Mouse (Mus musculus) forebrain, embryonic 12.5 days (tissue): ENCODE data around the gene Tbxa2r. TPM values are rescaled to one million over a fixed set of nuclear protein-coding genes. Genes with fewer than 3 reads are reported as not detected.

Experiments used
- ATAC-seq: fragments of 200-750 bp; cut with Nextera tagmentation; 2 replicates; pipeline ENCODE4 v1.8.0; 2017; ENCODE audit warnings: moderate TSS enrichment; ENCODE audit not compliant: low FRiP score
- H3K27ac ChIP-seq: fragments of 300-500 bp; sonication (generic); 2 replicates; pipeline ENCODE4 v1.5.1; 2016; ENCODE audit warnings: mild to moderate bottlenecking
- H3K27me3 ChIP-seq: fragments of 300-500 bp; sonication (generic); 2 replicates; pipeline ENCODE4 v1.6.1; 2016; ENCODE audit warnings: mild to moderate bottlenecking
- H3K36me3 ChIP-seq: fragments of 300-500 bp; sonication (generic); replicated peaks from 2 replicates; pipeline ENCODE4 v1.6.1; 2016; ENCODE audit warnings: mild to moderate bottlenecking
- H3K4me1 ChIP-seq: fragments of 300-500 bp; sonication (generic); 2 replicates; pipeline ENCODE4 v1.6.1; 2016
- H3K4me2 ChIP-seq: fragments of 300-500 bp; sonication (generic); 2 replicates; pipeline ENCODE4 v1.6.1; 2016; ENCODE audit warnings: mild to moderate bottlenecking, moderate library complexity
- H3K4me3 ChIP-seq: fragments of 300-500 bp; sonication (generic); replicated peaks from 2 replicates; pipeline ENCODE4 v1.5.1; 2016; ENCODE audit warnings: mild to moderate bottlenecking
- H3K9ac ChIP-seq: fragments of 300-500 bp; sonication (generic); 2 replicates; pipeline ENCODE4 v1.6.1; 2016; ENCODE audit warnings: mild to moderate bottlenecking
- H3K9me3 ChIP-seq: fragments of 300-500 bp; sonication (generic); 2 replicates; pipeline ENCODE4 v1.6.1; 2016
- whole genome bisulfite sequencing: fragments of 180-500 bp; shearing (Covaris S2); methylation state at CpG from one replicate; pipeline ENCODE4 v1.1.7; 2016; 5-methylcytosine and 5-hydroxymethylcytosine counted together
- polyA plus RNA-seq: library from polyadenylated mRNA; unstranded; fragments of >200 nt; fragmentation: Nextera tagmentation; extraction: Ambion mirVana; gene quantifications from 2 replicates; pipeline ENCODE4 v1.2.1, GENCODE M21; 2016

Gene Tbxa2r
- polyA plus RNA-seq, 1 experiment from 2014 or later: 2.1 TPM

DNA sequence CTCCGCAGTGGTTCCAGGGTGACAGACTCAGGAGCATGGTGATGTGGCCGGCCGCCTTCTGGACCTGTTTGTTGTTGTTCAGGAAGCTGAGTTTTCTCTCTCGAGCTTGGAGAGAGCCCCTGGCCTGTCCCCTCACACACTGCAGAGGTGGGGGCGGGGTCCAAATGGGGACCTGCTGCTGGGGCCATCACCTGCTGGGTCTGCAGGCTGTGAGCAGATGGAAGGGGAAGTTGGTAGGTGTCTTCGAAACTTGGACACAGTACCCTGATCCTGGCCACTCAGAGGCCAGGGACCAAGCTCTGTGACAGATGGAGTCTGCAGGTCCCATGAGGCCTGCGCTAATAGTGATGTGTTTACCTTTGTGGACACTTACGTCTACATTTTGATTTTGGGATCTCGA lies 27.2 kb upstream of the Tbxa2r start:
- H3K36me3 ChIP-seq: peaks cover 14% of the 10 kb centered on the region
- H3K27ac ChIP-seq: no peak overlapping the region
- peaks cover 33% of the 10 kb centered on the region for H3K4me1 ChIP-seq
- H3K4me3 ChIP-seq: no peak overlapping the region
- no peaks in the 10 kb centered on the region for H3K9me3 ChIP-seq
- H3K9ac ChIP-seq: no peak overlapping the region
- no peak for ATAC-seq
- WGBS: 86% methylated on average over 9 of the region's 9 CpGs
- no peaks in the 10 kb centered on the region for H3K27me3 ChIP-seq
- no peak overlapping the region for H3K4me2 ChIP-seq

DNA sequence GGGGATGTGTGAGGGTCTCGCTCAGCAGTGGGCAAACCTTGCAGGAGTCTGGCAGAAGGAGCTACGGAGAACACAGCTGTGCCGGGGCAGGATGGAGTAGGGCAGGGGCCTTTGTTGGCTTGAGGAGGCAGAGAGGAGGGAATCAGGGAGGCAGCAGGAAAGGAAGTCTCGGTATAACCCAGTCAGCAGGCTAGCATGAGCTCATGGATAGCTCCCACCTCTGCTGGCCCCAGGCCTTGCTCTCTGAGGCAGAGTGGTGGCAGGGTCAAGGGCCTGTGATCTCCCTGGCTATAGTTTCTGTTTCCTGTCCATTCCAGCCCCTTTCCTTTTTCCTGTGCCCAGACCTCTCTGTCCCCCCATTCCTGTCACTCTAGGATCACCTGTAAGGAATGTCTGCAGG lies 26.2 kb upstream of the Tbxa2r start:
- H3K27ac ChIP-seq: peak overlapping the region; percentile 32; the same call in 1 of the 2 replicates

DNA sequence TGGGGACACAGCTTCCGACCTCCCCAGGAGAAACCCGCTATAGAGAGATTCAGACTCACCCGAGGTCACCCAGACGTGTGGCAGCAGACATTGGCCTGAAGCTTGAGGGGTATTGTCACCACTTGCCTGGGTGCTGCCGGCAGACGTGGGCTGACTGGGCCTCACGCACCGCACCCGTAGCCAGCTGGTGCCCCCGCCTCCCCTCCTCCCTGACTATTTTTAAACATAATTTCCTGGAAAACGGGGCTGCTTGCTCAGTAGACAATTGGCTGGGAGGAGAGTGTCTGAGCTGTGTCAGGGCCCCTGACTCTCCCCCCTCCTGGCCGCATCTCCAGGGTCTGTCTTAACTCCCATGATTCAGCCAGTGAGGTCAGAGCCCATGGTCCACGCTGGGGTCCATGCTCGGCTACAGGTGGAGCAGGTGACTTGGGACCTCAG lies 25.7 kb upstream of the Tbxa2r start:
- Histone ChIP-seq H3K27me3 (no peaks in the 10 kb centered on the region), H3K27ac (no peak overlapping the region), H3K36me3 (peaks cover 26% of the 10 kb centered on the region), H3K9ac (0 out of 2 replicates have a peak overlapping the region, but pooled peaks have one; percentile 5), H3K4me1 (peaks cover 33% of the 10 kb centered on the region), H3K9me3 (no peaks in the 10 kb centered on the region), H3K4me3 (no peak overlapping the region), H3K4me2 (peak overlapping the region; percentile 9; the same call in 1 of the 2 replicates)
- no peak for ATAC-seq
- 73% methylated on average over 14 of the region's 14 CpGs for WGBS

More for the DNA sequence above, 26.2 kb upstream of the Tbxa2r start:
- Histone ChIP-seq H3K4me1 (peaks cover 33% of the 10 kb centered on the region), H3K9me3 (no peaks in the 10 kb centered on the region), H3K4me2 (no peak overlapping the region), H3K9ac (no peak overlapping the region), H3K27me3 (no peaks in the 10 kb centered on the region), H3K4me3 (no peak overlapping the region), H3K36me3 (peaks cover 21% of the 10 kb centered on the region)
- no peak for ATAC-seq
- WGBS: 73% methylated on average over 4 of the region's 4 CpGs

DNA sequence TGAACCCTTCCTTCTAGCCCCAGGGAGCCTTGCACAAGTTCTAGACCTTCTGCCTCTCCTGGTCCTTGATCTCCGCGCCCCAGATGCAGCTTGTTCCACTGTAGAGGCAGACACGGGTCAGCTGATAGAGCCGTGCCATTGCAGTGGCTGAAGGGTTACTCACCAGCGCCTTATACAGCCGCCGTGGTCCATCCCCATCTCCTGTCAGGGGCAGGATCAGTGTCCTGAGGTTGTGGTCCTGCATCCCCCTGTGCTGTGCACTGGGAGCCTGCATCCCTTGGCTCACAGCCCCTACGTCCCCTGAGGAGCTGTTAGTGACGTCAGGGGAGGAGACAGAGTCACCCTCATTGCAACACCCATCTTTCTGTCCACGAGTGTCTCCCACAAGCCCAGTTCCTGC lies 25.3 kb upstream of the Tbxa2r start:
- H3K4me1 ChIP-seq: peaks cover 33% of the 10 kb centered on the region
- H3K27ac ChIP-seq: peak overlapping the region; percentile 46; the same call in 1 of the 2 replicates
- H3K27me3 ChIP-seq: no peaks in the 10 kb centered on the region
- H3K9ac ChIP-seq: no peak overlapping the region
- peak overlapping the region; percentile 9; the same call in 1 of the 2 replicates for H3K4me2 ChIP-seq
- H3K9me3 ChIP-seq: no peaks in the 10 kb centered on the region
- no peak for ATAC-seq
- H3K4me3 ChIP-seq: no peak overlapping the region
- peaks cover 30% of the 10 kb centered on the region for H3K36me3 ChIP-seq
- 82% methylated on average over 10 of the region's 10 CpGs for WGBS

DNA sequence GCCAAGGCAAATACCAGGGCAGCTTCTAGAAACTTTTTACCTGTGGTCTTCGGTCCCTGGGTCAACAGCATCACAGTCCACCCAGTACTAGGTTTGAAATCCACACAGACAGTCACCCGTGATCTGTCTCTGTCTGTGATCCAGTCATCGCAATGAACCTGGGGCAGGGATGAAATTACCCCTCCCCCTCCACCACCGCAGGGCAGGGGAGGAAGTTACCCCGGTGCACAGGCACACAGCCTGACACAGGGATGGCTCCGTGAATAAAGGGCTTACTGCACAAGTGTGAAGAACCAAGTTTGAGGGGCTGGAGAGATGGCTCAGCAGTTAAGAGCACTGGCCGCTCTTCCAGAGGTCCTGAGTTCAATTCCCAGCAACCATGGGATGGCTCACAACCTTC lies 24.8 kb upstream of the Tbxa2r start:
- Histone ChIP-seq H3K9me3 (no peaks in the 10 kb centered on the region), H3K4me3 (no peak overlapping the region), H3K27me3 (no peaks in the 10 kb centered on the region), H3K36me3 (peaks cover 35% of the 10 kb centered on the region), H3K4me2 (no peak overlapping the region), H3K4me1 (peaks cover 33% of the 10 kb centered on the region), H3K27ac (no peak overlapping the region), H3K9ac (no peak overlapping the region)
- WGBS: 86% methylated on average over 7 of the region's 7 CpGs
- no peak for ATAC-seq

DNA sequence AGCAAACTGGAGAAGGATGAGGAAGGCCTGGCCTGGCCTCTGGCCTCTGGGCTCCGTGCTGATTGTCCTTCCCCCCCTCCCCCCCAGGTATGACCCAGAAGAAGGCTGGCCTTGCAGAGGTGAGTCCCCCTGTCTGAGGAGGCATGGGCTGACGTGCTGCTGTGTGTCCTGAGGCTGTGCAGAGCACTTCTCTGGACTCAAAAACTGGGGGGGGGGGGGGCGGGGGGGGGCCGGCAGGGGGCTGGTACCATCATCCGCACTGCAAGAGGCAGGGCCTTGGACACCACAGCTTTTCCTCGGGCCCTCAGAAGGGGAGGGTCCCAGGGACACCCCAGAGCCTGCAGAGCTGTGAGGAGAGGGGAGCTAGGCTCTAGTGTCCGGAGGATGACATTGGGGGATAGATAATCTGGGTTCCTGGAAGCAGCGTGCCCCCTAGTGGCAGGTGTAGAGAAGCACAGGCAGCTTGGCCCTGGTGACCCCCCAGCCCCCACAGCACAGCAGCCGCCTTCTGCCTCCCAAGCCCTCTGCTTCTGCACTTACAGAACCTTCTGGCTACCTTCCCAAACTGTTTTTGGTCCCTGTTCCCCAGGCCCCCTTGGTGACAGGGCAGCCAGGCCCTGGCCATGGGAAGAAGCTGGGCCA lies 23.8 kb upstream of the Tbxa2r start:
- Histone ChIP-seq H3K27me3 (no peaks in the 10 kb centered on the region), H3K4me1 (peaks cover 30% of the 10 kb centered on the region), H3K27ac (no peak overlapping the region), H3K9ac (no peak overlapping the region), H3K4me3 (no peak overlapping the region), H3K36me3 (peaks cover 45% of the 10 kb centered on the region), H3K4me2 (no peak overlapping the region), H3K9me3 (no peaks in the 10 kb centered on the region)
- 27% methylated on average over 6 of the region's 9 CpGs for WGBS
- ATAC-seq: no peak

DNA sequence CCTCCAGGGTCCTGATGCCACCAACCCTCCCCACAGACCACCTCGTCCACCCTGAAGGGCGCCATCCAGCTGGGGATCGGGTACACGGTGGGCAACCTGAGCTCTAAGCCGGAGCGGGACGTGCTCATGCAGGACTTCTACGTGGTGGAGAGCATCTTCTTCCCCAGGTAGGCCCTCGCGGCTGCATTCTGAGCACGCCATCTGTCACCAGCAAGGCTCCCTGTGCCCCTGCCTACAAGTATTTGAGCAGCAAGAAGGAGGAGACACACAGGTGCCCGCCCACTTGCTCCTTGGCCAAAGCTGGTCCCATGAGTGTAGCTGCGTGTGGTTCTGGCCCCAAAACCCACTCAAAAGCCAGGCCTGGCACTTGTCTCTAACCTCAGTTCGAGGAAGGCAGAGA lies 22.9 kb upstream of the Tbxa2r start:
- no peak for ATAC-seq
- H3K36me3 ChIP-seq: peaks cover 54% of the 10 kb centered on the region

DNA sequence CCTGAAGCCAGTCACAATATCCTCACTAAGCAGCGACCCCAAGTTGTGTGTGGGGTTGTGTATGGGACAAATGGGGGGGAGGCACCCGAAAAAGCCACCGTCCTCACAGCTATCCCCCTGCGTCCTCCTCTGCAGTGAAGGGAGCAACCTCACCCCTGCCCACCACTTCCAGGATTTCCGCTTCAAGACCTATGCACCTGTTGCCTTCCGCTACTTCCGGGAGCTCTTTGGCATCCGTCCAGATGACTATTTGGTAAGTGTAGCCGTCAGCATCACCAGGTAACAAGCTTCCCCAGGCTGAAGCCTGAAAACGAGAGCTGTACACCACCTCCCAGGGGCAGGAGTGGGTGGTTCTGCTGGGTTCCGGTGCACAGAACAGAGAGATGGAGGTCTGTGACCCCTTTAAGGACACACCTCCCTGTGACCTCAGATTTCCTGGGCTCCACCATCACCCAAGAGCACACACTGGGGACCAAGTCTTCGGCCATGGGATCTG lies 22.3 kb upstream of the Tbxa2r start:
- Histone ChIP-seq H3K9ac (no peak overlapping the region), H3K4me1 (peaks cover 23% of the 10 kb centered on the region), H3K27ac (no peak overlapping the region), H3K27me3 (no peaks in the 10 kb centered on the region), H3K4me2 (no peak overlapping the region), H3K4me3 (no peak overlapping the region), H3K36me3 (peaks cover 60% of the 10 kb centered on the region), H3K9me3 (no peaks in the 10 kb centered on the region)
- 92% methylated on average over 12 of the region's 12 CpGs for WGBS
- ATAC-seq: no peak

More for the DNA sequence above, 22.9 kb upstream of the Tbxa2r start:
- no peak overlapping the region for H3K4me3 ChIP-seq
- 91% methylated on average over 14 of the region's 14 CpGs for WGBS
- no peak overlapping the region for H3K27ac ChIP-seq
- H3K4me2 ChIP-seq: no peak overlapping the region
- no peaks in the 10 kb centered on the region for H3K27me3 ChIP-seq
- no peak overlapping the region for H3K9ac ChIP-seq
- H3K4me1 ChIP-seq: peaks cover 23% of the 10 kb centered on the region
- no peaks in the 10 kb centered on the region for H3K9me3 ChIP-seq

DNA sequence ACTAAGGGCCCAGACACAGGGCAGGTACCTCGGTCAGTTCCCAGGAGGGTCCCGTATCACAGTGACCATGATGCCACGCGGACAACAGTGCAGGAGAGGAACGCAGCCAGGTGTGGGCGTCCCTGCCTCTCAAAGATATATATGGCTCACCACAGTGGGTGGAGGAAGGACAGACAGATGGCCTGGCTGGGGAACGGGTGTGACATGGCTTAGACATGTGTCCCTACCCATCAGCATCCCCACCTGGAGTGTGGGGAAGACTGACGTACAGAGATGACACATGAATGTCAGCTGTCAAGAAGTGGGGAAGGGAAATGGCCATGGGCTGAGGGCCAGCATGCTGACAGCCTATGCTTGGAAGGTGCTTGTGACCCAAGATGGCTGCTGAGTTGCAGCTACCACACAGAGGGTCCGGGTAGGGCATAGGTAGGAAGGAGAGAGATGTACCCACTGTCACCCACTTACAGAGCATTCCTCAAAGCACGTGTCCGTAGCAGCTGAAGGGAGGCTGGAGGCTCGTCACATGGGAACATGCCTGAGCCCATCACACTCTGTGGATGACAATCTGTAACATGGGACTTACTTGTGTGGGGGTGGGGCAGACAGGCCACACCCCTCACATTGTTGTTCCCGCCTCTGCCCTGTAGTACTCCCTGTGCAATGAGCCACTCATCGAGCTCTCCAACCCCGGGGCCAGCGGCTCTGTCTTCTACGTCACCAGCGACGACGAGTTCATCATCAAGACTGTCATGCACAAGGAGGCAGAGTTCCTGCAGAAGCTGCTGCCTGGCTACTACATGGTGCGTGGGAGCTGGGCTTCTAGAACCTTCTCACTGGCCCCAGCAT lies 21.5 kb upstream of the Tbxa2r start:
- 92% methylated on average over 21 of the region's 21 CpGs for WGBS
- Histone ChIP-seq H3K27me3 (no peaks in the 10 kb centered on the region), H3K27ac (no peak overlapping the region), H3K4me2 (no peak overlapping the region), H3K4me3 (no peak overlapping the region), H3K9ac (no peak overlapping the region), H3K4me1 (peaks cover 20% of the 10 kb centered on the region), H3K36me3 (peaks cover 68% of the 10 kb centered on the region), H3K9me3 (no peaks in the 10 kb centered on the region)
- no peak for ATAC-seq

DNA sequence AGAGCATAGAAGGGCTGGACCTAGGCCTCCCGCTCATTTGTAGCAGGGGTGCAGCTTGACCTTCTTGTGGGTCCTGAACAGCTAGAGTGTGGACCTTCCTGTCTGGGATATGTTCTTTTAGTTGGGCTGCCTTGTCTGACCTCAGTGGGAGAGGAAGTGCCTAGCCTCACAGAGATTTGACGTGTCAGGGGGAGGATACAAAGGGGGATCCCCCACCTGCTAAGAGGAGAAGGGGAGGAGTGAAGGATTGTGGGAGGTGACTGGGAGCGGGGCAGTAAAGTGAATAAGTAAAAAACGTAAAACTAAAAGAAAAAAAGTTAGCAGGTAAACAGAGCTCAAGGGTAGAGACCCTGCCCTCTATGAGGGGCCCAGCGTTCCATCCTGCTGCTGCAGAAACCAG lies 19.0 kb upstream of the Tbxa2r start:
- no peak overlapping the region for H3K9ac ChIP-seq
- 91% methylated on average over 5 of the region's 5 CpGs for WGBS
- H3K27me3 ChIP-seq: no peaks in the 10 kb centered on the region
- no peaks in the 10 kb centered on the region for H3K9me3 ChIP-seq
- no peak overlapping the region for H3K27ac ChIP-seq
- ATAC-seq: no peak
- H3K4me1 ChIP-seq: peaks cover 2% of the 10 kb centered on the region; the same call in 1 of the 2 replicates
- no peak overlapping the region for H3K4me3 ChIP-seq
- no peak overlapping the region for H3K4me2 ChIP-seq
- peaks cover 93% of the 10 kb centered on the region for H3K36me3 ChIP-seq

DNA sequence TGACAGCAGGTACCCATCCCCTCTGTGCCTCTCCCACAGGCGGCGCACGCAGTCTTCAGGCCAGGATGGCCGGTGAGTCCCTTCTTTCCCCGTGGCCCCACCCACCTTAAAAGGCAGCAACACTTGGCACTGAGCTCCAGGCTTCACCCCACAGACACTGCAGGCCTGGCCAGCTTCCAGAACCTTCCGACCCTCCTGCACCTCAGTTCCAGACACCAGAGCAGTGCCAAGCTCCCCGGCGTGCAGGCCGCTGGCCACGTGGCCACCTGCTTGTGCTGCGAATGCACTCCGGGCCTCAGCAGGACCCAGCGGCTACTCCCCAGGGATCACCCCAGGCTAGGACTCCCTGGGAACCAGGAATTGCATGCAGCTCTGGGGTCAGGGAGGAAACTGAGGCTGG lies 14.9 kb upstream of the Tbxa2r start:
- Histone ChIP-seq H3K27ac (no peak overlapping the region), H3K36me3 (peaks cover 84% of the 10 kb centered on the region), H3K9ac (no peak overlapping the region), H3K4me3 (no peak overlapping the region), H3K9me3 (no peaks in the 10 kb centered on the region), H3K27me3 (peaks cover 6% of the 10 kb centered on the region; the same call in 1 of the 2 replicates), H3K4me2 (no peak overlapping the region), H3K4me1 (peaks cover 14% of the 10 kb centered on the region)
- no peak for ATAC-seq
- 92% methylated on average over 13 of the region's 13 CpGs for WGBS

DNA sequence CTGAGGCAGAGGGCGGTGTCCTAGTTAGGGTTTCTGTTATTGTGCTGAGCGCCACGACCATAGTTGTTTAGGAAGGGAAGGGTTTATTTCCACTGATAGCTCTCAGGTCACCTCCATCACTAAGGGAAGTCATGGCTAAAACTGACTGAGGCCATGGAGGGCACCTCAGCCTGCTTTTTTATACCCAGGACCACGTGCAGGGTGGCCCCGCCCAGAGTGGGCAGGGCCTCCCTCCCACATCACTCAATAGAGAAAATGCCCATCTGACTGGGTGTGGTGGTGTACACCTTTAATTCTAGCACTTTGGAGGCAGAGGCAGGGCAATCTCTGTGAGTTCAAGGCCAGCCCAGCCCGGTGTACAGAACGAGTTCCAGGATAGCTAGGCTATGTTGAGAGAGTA lies 14.3 kb upstream of the Tbxa2r start:
- Histone ChIP-seq H3K27ac (no peak overlapping the region), H3K4me1 (peaks cover 18% of the 10 kb centered on the region)
- ATAC-seq: no peak

More for the DNA sequence above, 14.3 kb upstream of the Tbxa2r start:
- no peaks in the 10 kb centered on the region for H3K9me3 ChIP-seq
- H3K27me3 ChIP-seq: peaks cover 6% of the 10 kb centered on the region; the same call in 1 of the 2 replicates
- no peak overlapping the region for H3K4me2 ChIP-seq
- peaks cover 78% of the 10 kb centered on the region for H3K36me3 ChIP-seq
- H3K4me3 ChIP-seq: no peak overlapping the region
- H3K9ac ChIP-seq: no peak overlapping the region
- 79% methylated on average over 7 of the region's 7 CpGs for WGBS
